Mouse (Mus musculus) forebrain, embryonic 14.5 days (tissue): ENCODE results near the gene Ezh1. TPM values are rescaled to one million over a fixed set of nuclear protein-coding genes. Genes with fewer than 3 reads are reported as not detected.

ENCODE experiments used
- ATAC-seq: fragments of 200-750 bp; cut with Nextera tagmentation; 2 replicates; pipeline ENCODE4 v1.8.0; 2017; ENCODE audit warnings: mild to moderate bottlenecking, moderate library complexity
- DNase-seq: peaks from one replicate; pipeline ENCODE4 v3.0.0-alpha.2; 2015; ENCODE audit warnings: low spot score
- H3K27ac ChIP-seq: fragments of 300-500 bp; sonication (generic); 2 replicates; pipeline ENCODE4 v1.5.1; 2014; ENCODE audit warnings: low read depth, mild to moderate bottlenecking, control low read depth, low read length, moderate library complexity
- H3K27me3 ChIP-seq: fragments of 300-500 bp; sonication (generic); replicated peaks from 2 replicates; pipeline ENCODE4 v1.6.1; 2014; ENCODE audit warnings: low read length, control low read depth, mixed read lengths; ENCODE audit not compliant: control insufficient read depth, insufficient read depth
- H3K36me3 ChIP-seq: fragments of 300-500 bp; sonication (generic); 2 replicates; pipeline ENCODE4 v1.6.1; 2014; ENCODE audit warnings: low read length, control low read depth; ENCODE audit not compliant: control insufficient read depth, insufficient read depth
- H3K4me1 ChIP-seq: fragments of 300-500 bp; sonication (generic); 2 replicates; pipeline ENCODE4 v1.6.1; 2014; ENCODE audit warnings: antibody characterized with exemption, low read length, control low read depth; ENCODE audit not compliant: control insufficient read depth, insufficient read depth
- H3K4me2 ChIP-seq: fragments of 300-500 bp; sonication (generic); 2 replicates; pipeline ENCODE4 v1.6.1; 2014; ENCODE audit warnings: mild to moderate bottlenecking, control low read depth, low read length
- H3K4me3 ChIP-seq: fragments of 300-500 bp; sonication (generic); 2 replicates; pipeline ENCODE4 v1.5.1; 2014; ENCODE audit warnings: low read depth, low read length, control low read depth
- H3K9ac ChIP-seq: fragments of 300-500 bp; sonication (generic); 2 replicates; pipeline ENCODE4 v1.6.1; 2014; ENCODE audit warnings: mild to moderate bottlenecking, low read length, control low read depth, moderate library complexity
- H3K9me3 ChIP-seq: fragments of 300-500 bp; sonication (generic); replicated peaks from 2 replicates; pipeline ENCODE4 v1.6.1; 2016; ENCODE audit warnings: low read length, control low read depth, mixed read lengths; ENCODE audit not compliant: control insufficient read depth
- WGBS: fragments of 180-500 bp; shearing (Covaris S2); extraction: QIAGEN DNeasy Blood & Tissue Kit; methylation state at CpG from one replicate; pipeline ENCODE4 v1.1.7; 2014; 5-methylcytosine and 5-hydroxymethylcytosine counted together
- polyA plus RNA-seq: library from polyadenylated mRNA; unstranded; fragments of >200 nt; fragmentation: Nextera tagmentation; extraction: Ambion mirVana; gene quantifications from 2 replicates; pipeline ENCODE4 v1.2.1, GENCODE M21; 2014

The Ezh1 gene
- polyA plus RNA-seq, 1 experiment from 2014 or later, result 16.1 TPM

DNA sequence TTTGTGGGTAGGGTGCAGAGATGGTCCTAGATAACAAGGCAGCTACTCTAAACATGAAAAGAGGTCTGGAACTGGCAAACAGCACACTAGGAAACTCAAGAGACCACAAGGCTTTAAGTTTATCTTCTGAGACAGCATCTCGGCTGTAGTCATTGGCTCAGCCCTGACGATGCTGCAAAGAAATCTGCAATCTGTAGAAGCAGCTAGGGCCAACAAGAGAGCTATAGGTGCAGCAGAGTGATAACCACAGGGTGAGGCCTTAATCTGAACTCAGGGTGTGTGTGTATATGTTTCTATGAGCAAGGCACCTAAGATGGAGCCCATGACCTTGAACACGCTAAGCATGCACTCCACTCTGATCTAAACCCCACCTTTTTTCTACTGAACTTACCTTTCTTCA lies 26.7 kb downstream of the Ezh1 start:
- peaks cover 37% of the 10 kb centered on the region for H3K36me3 ChIP-seq
- H3K4me2 ChIP-seq, result no peak overlapping the region
- no peaks in the 10 kb centered on the region for H3K27me3 ChIP-seq
- no peak overlapping the region for H3K27ac ChIP-seq
- no peak overlapping the region for H3K9ac ChIP-seq
- DNase-seq, result no peak
- H3K4me1 ChIP-seq, result no peaks in the 10 kb centered on the region
- WGBS, result 91% methylated on average over 3 of the region's 3 CpGs
- H3K9me3 ChIP-seq, result no peaks in the 10 kb centered on the region
- H3K4me3 ChIP-seq, result no peak overlapping the region
- no peak for ATAC-seq

GRCm38 (mm10) chr11:101196175-101196574 lies 30.1 kb downstream of the Ezh1 start:
- H3K36me3 ChIP-seq, result peaks cover 35% of the 10 kb centered on the region
- whole genome bisulfite sequencing, result 94% methylated on average over 8 of the region's 8 CpGs

DNA sequence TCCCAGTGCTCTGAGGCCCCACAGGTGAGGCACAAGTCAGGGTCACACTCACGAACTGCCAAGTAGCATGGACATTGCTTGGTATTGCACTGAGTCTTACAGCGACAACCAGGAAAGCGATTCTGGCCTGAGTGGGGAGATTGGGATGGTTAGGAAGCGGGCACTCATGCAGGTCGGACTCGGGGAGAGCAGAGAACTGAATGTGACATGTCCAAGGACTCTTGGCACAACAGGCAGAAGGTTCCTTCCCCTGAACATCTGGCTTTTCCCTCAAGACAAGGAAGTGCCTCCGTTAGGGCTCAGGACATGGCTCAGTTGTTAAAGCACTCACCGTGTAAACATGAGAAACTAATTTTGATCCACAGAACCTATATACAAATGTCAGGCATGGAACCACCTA lies 30.7 kb downstream of the Ezh1 start:
- WGBS, result 87% methylated on average over 8 of the region's 8 CpGs
- DNase-seq (no peak), ATAC-seq (no peak)
- H3K4me3 ChIP-seq, result no peak overlapping the region
- no peak overlapping the region for H3K4me2 ChIP-seq
- H3K27me3 ChIP-seq, result no peaks in the 10 kb centered on the region
- no peak overlapping the region for H3K27ac ChIP-seq
- H3K4me1 ChIP-seq, result no peaks in the 10 kb centered on the region
- H3K9ac ChIP-seq, result no peak overlapping the region
- no peaks in the 10 kb centered on the region for H3K9me3 ChIP-seq
- H3K36me3 ChIP-seq, result peaks cover 33% of the 10 kb centered on the region

More at GRCm38 (mm10) chr11:101196175-101196574, 30.1 kb downstream of the Ezh1 start:
- H3K27ac ChIP-seq, result no peak overlapping the region
- no peak overlapping the region for H3K4me2 ChIP-seq
- H3K4me3 ChIP-seq, result no peak overlapping the region
- no peaks in the 10 kb centered on the region for H3K4me1 ChIP-seq
- no peaks in the 10 kb centered on the region for H3K9me3 ChIP-seq
- DNase-seq (no peak), ATAC-seq (no peak)
- no peak overlapping the region for H3K9ac ChIP-seq
- H3K27me3 ChIP-seq, result no peaks in the 10 kb centered on the region

GRCm38 (mm10) chr11:101195101-101195500 lies 31.2 kb downstream of the Ezh1 start:
- Histone ChIP-seq H3K27ac (no peak overlapping the region), H3K4me3 (no peak overlapping the region), H3K4me1 (no peaks in the 10 kb centered on the region; the same call in 1 of the 2 replicates), H3K27me3 (no peaks in the 10 kb centered on the region), H3K36me3 (peaks cover 32% of the 10 kb centered on the region), H3K9ac (no peak overlapping the region), H3K4me2 (no peak overlapping the region), H3K9me3 (no peaks in the 10 kb centered on the region)
- ATAC-seq, result no peak
- DNase-seq, result no peak
- 82% methylated on average over 1 of the region's 1 CpGs for WGBS

- Histone ChIP-seq H3K4me2 (no peak overlapping the region), H3K4me3 (no peak overlapping the region), H3K9ac (no peak overlapping the region), H3K4me1 (peaks cover 3% of the 10 kb centered on the region), H3K9me3 (no peaks in the 10 kb centered on the region), H3K36me3 (peaks cover 32% of the 10 kb centered on the region), H3K27ac (no peak overlapping the region), H3K27me3 (no peaks in the 10 kb centered on the region)
- WGBS, result 83% methylated on average over 6 of the region's 6 CpGs
- DNase-seq (no peak), ATAC-seq (no peak)
Measured at GRCm38 (mm10) chr11:101194643-101195042, 31.6 kb downstream of the Ezh1 start.

GRCm38 (mm10) chr11:101194137-101194536 lies 32.1 kb downstream of the Ezh1 start:
- ATAC-seq, result no peak
- Histone ChIP-seq H3K4me1 (peaks cover 3% of the 10 kb centered on the region), H3K4me3 (no peak overlapping the region), H3K9ac (no peak overlapping the region), H3K36me3 (peaks cover 29% of the 10 kb centered on the region), H3K9me3 (no peaks in the 10 kb centered on the region), H3K27me3 (no peaks in the 10 kb centered on the region), H3K27ac (no peak overlapping the region), H3K4me2 (no peak overlapping the region)
- DNase-seq, result no peak
- WGBS, result 66% methylated on average over 5 of the region's 5 CpGs

DNA sequence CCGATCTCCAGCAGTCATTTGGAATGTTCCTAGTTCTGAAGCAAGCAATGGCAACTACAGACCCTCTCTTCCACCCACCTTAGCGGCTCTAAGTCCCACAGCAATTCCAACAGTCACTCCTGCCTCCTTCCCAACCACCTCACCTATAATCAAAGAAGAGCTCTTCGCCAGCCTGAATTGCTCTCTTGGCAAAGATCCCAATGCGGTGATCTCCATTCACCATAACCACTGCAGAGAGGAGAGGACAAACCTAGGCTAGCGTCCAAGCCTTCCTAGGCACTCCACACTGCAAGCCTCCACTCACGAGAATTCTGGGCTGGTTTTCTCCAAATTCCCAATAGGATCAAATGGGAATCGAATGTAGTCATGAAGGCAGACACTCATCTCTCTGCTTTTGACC lies 33.2 kb downstream of the Ezh1 start:
- Histone ChIP-seq H3K27ac (no peak overlapping the region), H3K9ac (no peak overlapping the region), H3K4me2 (no peak overlapping the region), H3K4me3 (no peak overlapping the region), H3K27me3 (no peaks in the 10 kb centered on the region), H3K4me1 (peaks cover 3% of the 10 kb centered on the region), H3K36me3 (peaks cover 18% of the 10 kb centered on the region), H3K9me3 (no peaks in the 10 kb centered on the region)
- 81% methylated on average over 7 of the region's 7 CpGs for WGBS
- DNase-seq, result no peak
- no peak for ATAC-seq

GRCm38 (mm10) chr11:101192646-101193045 lies 33.6 kb downstream of the Ezh1 start:
- Histone ChIP-seq H3K4me1 (peaks cover 3% of the 10 kb centered on the region), H3K4me3 (no peak overlapping the region), H3K4me2 (no peak overlapping the region), H3K27me3 (no peaks in the 10 kb centered on the region), H3K36me3 (peaks cover 15% of the 10 kb centered on the region), H3K27ac (no peak overlapping the region), H3K9ac (no peak overlapping the region), H3K9me3 (no peaks in the 10 kb centered on the region)
- 86% methylated on average over 6 of the region's 6 CpGs for WGBS
- DNase-seq (no peak), ATAC-seq (no peak)

- DNase-seq (no peak), ATAC-seq (no peak)
- Histone ChIP-seq H3K9me3 (no peaks in the 10 kb centered on the region), H3K27me3 (no peaks in the 10 kb centered on the region), H3K36me3 (peaks cover 14% of the 10 kb centered on the region), H3K9ac (no peak overlapping the region), H3K4me1 (peaks cover 3% of the 10 kb centered on the region), H3K4me2 (no peak overlapping the region), H3K4me3 (no peak overlapping the region), H3K27ac (no peak overlapping the region)
- 79% methylated on average over 4 of the region's 4 CpGs for WGBS
Measured at GRCm38 (mm10) chr11:101191919-101192470, 34.3 kb downstream of the Ezh1 start.
